Mouse (Mus musculus) kidney, postnatal 0 days (tissue): ENCODE measurements at regions not wholly inside any gene's neighbourhood (a gene's known extent, or its start where the extent isn't known, plus 50 kb on each side); places are given as distances from the start of the nearest gene placed in this dataset.
A peak's percentile ranks its signal among the peaks of the same experiment; 100 is the strongest.

Experiments used
- ATAC-seq: fragments of 200-750 bp; cut with Nextera tagmentation; replicated peaks from 2 replicates; pipeline ENCODE4 v1.8.0; 2017; ENCODE audit warnings: low read depth, moderate number of reproducible peaks, moderate TSS enrichment, moderate library complexity; ENCODE audit not compliant: low FRiP score
- DNase-seq: peaks from one replicate; pipeline ENCODE4 v3.0.0-alpha.2; 2016; ENCODE audit warnings: low spot score
- H3K27ac ChIP-seq: fragments of 300-500 bp; sonication (generic); 2 replicates; pipeline ENCODE4 v1.5.1; 2014; ENCODE audit warnings: mild to moderate bottlenecking
- H3K27me3 ChIP-seq: fragments of 300-500 bp; sonication (generic); 2 replicates; pipeline ENCODE4 v1.6.1; 2014; ENCODE audit warnings: low read length, mixed read lengths; ENCODE audit not compliant: insufficient read depth
- H3K36me3 ChIP-seq: fragments of 300-500 bp; sonication (generic); 2 replicates; pipeline ENCODE4 v1.6.1; 2014; ENCODE audit warnings: low read length, mixed read lengths; ENCODE audit not compliant: insufficient read depth
- H3K4me1 ChIP-seq: fragments of 300-500 bp; sonication (generic); replicated peaks from 2 replicates; pipeline ENCODE4 v1.6.1; 2014; ENCODE audit warnings: antibody characterized with exemption, low read length, mixed read lengths; ENCODE audit not compliant: insufficient read depth
- H3K4me2 ChIP-seq: fragments of 300-500 bp; sonication (generic); 2 replicates; pipeline ENCODE4 v1.6.1; 2014; ENCODE audit warnings: mild to moderate bottlenecking, low read length, moderate library complexity, mixed read lengths
- H3K4me3 ChIP-seq: fragments of 300-500 bp; sonication (generic); replicated peaks from 2 replicates; pipeline ENCODE4 v1.5.1; 2014; ENCODE audit warnings: low read depth, low read length
- H3K9ac ChIP-seq: fragments of 300-500 bp; sonication (generic); 2 replicates; pipeline ENCODE4 v1.6.1; 2014; ENCODE audit warnings: low read depth, low read length
- H3K9me3 ChIP-seq: fragments of 300-500 bp; sonication (generic); replicated peaks from 2 replicates; pipeline ENCODE4 v1.6.1; 2016; ENCODE audit warnings: low read length, inconsistent platforms, mixed read lengths
- CTCF ChIP-seq: IDR thresholded peaks from 2 replicates; pipeline ENCODE4 v1.5.1; 2016; ENCODE audit warnings: antibody characterized with exemption, low read depth, mild to moderate bottlenecking, moderate library complexity
- WGBS: fragments of 180-500 bp; shearing (Covaris S2); extraction: QIAGEN DNeasy Blood & Tissue Kit; methylation state at CpG from one replicate; pipeline ENCODE4 v1.1.7; 2014; 5-methylcytosine and 5-hydroxymethylcytosine counted together

GRCm38 (mm10) chr8:64374980-64375379 is 168.9 kb upstream of the Tll1 start:
- Histone ChIP-seq H3K9me3 (no peaks in the 10 kb centered on the region), H3K4me1 (no peaks in the 10 kb centered on the region), H3K4me2 (no peak overlapping the region), H3K9ac (no peak overlapping the region), H3K36me3 (no peaks in the 10 kb centered on the region), H3K27ac (no peak overlapping the region), H3K27me3 (no peaks in the 10 kb centered on the region), H3K4me3 (no peak overlapping the region)
- TF ChIP-seq CTCF: no peak
- ATAC-seq: no peak
- DNase-seq: no peak
- 56% methylated on average over 5 of the region's 5 CpGs for WGBS

DNA sequence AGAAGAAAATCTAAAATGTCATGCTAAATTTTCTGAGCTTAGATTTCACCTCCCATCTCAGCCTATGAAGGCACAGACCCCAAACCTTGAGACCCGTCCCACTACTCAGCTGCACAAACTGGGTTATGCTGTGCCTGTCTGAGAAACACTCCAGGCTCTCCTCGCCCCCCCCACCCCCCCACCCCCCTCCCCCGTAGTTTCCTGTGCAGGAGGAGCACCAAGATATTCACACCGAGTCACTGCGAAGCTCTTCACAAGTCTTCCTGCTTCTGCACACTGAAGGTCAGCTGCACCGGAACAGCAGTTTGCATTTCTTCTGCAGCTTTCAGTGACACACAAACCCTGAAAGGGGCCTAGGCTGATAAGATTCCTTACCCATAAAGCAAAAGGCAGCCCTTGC is 163.9 kb upstream of the Tll1 start:
- Histone ChIP-seq H3K4me3 (no peak overlapping the region), H3K27ac (no peak overlapping the region), H3K4me2 (no peak overlapping the region), H3K36me3 (no peaks in the 10 kb centered on the region), H3K4me1 (no peaks in the 10 kb centered on the region), H3K27me3 (no peaks in the 10 kb centered on the region), H3K9ac (no peak overlapping the region), H3K9me3 (no peaks in the 10 kb centered on the region)
- DNase-seq (peak; percentile 19), ATAC-seq (no peak)
- 13% methylated on average over 6 of the region's 6 CpGs for WGBS
- TF ChIP-seq CTCF: no peak

GRCm38 (mm10) chr8:64367906-64368305 is 161.8 kb upstream of the Tll1 start:
- 94% methylated on average over 4 of the region's 4 CpGs for WGBS

DNA sequence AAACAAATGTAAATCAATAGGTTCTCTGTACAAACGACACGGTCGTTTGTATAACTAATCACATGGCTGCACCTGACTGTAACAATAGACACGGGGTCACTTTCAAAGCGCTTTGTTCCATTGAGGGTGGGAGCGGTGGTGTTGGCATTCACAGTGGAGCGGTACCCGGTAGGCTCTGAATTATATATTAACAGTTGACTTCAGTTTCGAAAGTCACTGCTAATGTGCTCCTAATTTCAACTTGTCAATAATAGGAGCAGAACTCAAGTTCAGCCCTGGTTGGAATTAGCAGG is 160.8 kb upstream of the Tll1 start:
- Histone ChIP-seq H3K4me2 (peak overlapping the region; percentile 37; the same call in 1 of the 2 replicates), H3K36me3 (no peaks in the 10 kb centered on the region), H3K4me3 (no peak overlapping the region), H3K27ac (no peak overlapping the region), H3K4me1 (no peaks in the 10 kb centered on the region), H3K9ac (no peak overlapping the region), H3K27me3 (no peaks in the 10 kb centered on the region), H3K9me3 (no peaks in the 10 kb centered on the region)
- TF ChIP-seq CTCF: no peak
- ATAC-seq (no peak), DNase-seq (peak; percentile 16)
- 27% methylated on average over 9 of the region's 9 CpGs for WGBS

More at GRCm38 (mm10) chr8:64367906-64368305, 161.8 kb upstream of the Tll1 start:
- H3K4me1 ChIP-seq: no peaks in the 10 kb centered on the region
- H3K27me3 ChIP-seq: no peaks in the 10 kb centered on the region
- H3K4me3 ChIP-seq: no peak overlapping the region
- TF ChIP-seq CTCF: no peak
- ATAC-seq: no peak
- no peaks in the 10 kb centered on the region for H3K9me3 ChIP-seq
- no peaks in the 10 kb centered on the region for H3K36me3 ChIP-seq
- no peak overlapping the region for H3K4me2 ChIP-seq
- no peak for DNase-seq
- no peak overlapping the region for H3K27ac ChIP-seq
- H3K9ac ChIP-seq: no peak overlapping the region

DNA sequence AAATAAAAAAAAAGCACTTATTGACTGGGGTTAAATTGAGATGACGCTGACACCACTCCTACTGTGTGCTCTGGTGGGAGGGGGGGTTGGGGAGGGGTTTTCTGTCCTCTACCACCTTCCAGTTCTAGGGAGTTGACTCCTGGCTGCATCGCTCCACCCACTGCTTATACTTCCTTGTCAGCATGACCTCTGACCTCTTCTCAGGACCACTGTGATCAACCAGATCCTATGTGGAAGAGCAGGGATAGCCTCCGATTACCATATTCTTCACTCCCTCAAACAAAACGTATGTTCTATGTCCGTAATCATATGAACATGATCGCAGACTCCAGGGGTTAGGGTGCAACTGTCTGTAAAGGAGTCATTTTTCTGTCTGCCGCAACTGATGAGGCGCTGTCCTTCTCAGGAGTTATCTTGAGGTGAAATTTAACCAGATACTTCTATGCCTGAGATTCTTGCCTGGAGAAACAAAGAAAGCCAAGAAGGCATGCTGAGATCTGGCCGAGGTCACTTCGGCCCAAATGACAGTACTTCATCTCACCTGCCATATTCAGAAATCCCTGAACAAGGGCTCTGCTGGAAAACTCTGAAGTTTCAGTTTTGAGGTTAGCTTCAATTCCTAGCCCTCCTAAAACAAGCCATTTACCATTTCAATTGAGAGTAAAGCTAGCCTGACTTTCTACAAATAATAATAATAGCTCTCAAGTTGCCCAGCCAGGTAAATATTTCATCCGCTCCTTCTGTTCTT is 160.3 kb upstream of the Tll1 start:
- Histone ChIP-seq H3K9me3 (no peaks in the 10 kb centered on the region), H3K36me3 (no peaks in the 10 kb centered on the region), H3K27ac (no peak overlapping the region), H3K4me1 (no peaks in the 10 kb centered on the region), H3K4me2 (peak overlapping the region; percentile 37; the same call in 1 of the 2 replicates), H3K4me3 (no peak overlapping the region), H3K9ac (no peak overlapping the region), H3K27me3 (no peaks in the 10 kb centered on the region)
- WGBS: 58% methylated on average over 11 of the region's 11 CpGs
- no peak for TF ChIP-seq CTCF
- DNase-seq (no peak), ATAC-seq (peak; percentile 40; the same call in 1 of the 2 replicates)

GRCm38 (mm10) chr8:64357092-64357491 is 151.0 kb upstream of the Tll1 start:
- WGBS: 84% methylated on average over 5 of the region's 5 CpGs
- TF ChIP-seq CTCF: no peak

More at GRCm38 (mm10) chr8:64357092-64357491, 151.0 kb upstream of the Tll1 start:
- DNase-seq (no peak), ATAC-seq (no peak)
- H3K27ac ChIP-seq: no peak overlapping the region
- H3K9ac ChIP-seq: no peak overlapping the region
- H3K27me3 ChIP-seq: no peaks in the 10 kb centered on the region
- H3K4me2 ChIP-seq: no peak overlapping the region
- H3K36me3 ChIP-seq: no peaks in the 10 kb centered on the region
- H3K9me3 ChIP-seq: no peaks in the 10 kb centered on the region
- no peaks in the 10 kb centered on the region for H3K4me1 ChIP-seq
- H3K4me3 ChIP-seq: no peak overlapping the region
